Mouse (Mus musculus) bone marrow, adult 2 months (tissue): ENCODE data around the gene Tmem190. TPM values are rescaled to one million over a fixed set of nuclear protein-coding genes. Genes with fewer than 3 reads are reported as not detected.
A peak's percentile ranks its signal among the peaks of the same experiment; 100 is the strongest.

Experiments used
- H3K27ac ChIP-seq: fragments of 200-500 bp; 2 replicates; pipeline ENCODE4 v1.5.1; 2012; ENCODE audit warnings: low read depth, mild to moderate bottlenecking, control low read depth, inconsistent platforms, low read length; ENCODE audit not compliant: control insufficient read depth, poor library complexity, insufficient read depth
- H3K4me1 ChIP-seq: fragments of 200-500 bp; 2 replicates; pipeline ENCODE4 v1.6.1; 2011; ENCODE audit warnings: low read length; ENCODE audit not compliant: control insufficient read depth, insufficient read depth
- H3K4me3 ChIP-seq: fragments of 200-500 bp; replicated peaks from 2 replicates; pipeline ENCODE3; 2011; ENCODE audit warnings: mild to moderate bottlenecking, low read depth, low read length, control low read depth; ENCODE audit not compliant: control insufficient read depth
- CTCF ChIP-seq: fragments of 200-500 bp; IDR thresholded peaks from 2 replicates; pipeline ENCODE4 v1.5.1; 2011; ENCODE audit warnings: low read length, control low read depth; ENCODE audit not compliant: control insufficient read depth, insufficient read depth
- POLR2A ChIP-seq: fragments of 200-500 bp; IDR thresholded peaks from 2 replicates; pipeline ENCODE4 v1.6.1; 2011; ENCODE audit warnings: low read depth, mild to moderate bottlenecking, control low read depth, low read length, borderline replicate concordance; ENCODE audit not compliant: control insufficient read depth
- WGBS: fragments of 180-500 bp; shearing (Covaris S2); methylation state at CpG from one replicate; pipeline ENCODE4 v1.1.7; 2018; 5-methylcytosine and 5-hydroxymethylcytosine counted together
- polyA plus RNA-seq: library from polyadenylated mRNA; stranded (reverse); fragments of >200 nt; gene quantifications from 2 replicates; pipeline ENCODE4 v1.2.4, GENCODE M21; 2011; ENCODE audit warnings: low replicate concordance; ENCODE audit not compliant: missing spikeins, insufficient read depth, insufficient read length

Gene Tmem190
- polyA plus RNA-seq, 1 experiment, result not detected

- WGBS, result 63% methylated on average over 2 of the region's 2 CpGs
Measured at GRCm38 (mm10) chr7:4743354-4743753, 39.4 kb upstream of the Tmem190 start.

GRCm38 (mm10) chr7:4744886-4745285 lies 37.9 kb upstream of the Tmem190 start:
- H3K27ac ChIP-seq, result 0 out of 2 replicates have a peak overlapping the region, but pooled peaks have one; percentile 19
- 82% methylated on average over 6 of the region's 6 CpGs for WGBS
- TF ChIP-seq CTCF (no peak), POLR2A (no peak)
- no peak overlapping the region for H3K4me3 ChIP-seq
- H3K4me1 ChIP-seq, result peaks cover 11% of the 10 kb centered on the region

More at GRCm38 (mm10) chr7:4743354-4743753, 39.4 kb upstream of the Tmem190 start:
- Histone ChIP-seq H3K4me3 (no peak overlapping the region), H3K4me1 (peaks cover 5% of the 10 kb centered on the region), H3K27ac (no peak overlapping the region)
- no peak for TF ChIP-seq CTCF
- no peak for TF ChIP-seq POLR2A

- TF ChIP-seq POLR2A (no peak), CTCF (no peak)
- no peak overlapping the region for H3K4me3 ChIP-seq
- H3K27ac ChIP-seq, result peak overlapping the region; percentile 16; the same call in 1 of the 2 replicates
- WGBS, result 88% methylated on average over 22 of the region's 22 CpGs
- peaks cover 11% of the 10 kb centered on the region for H3K4me1 ChIP-seq
Measured at GRCm38 (mm10) chr7:4746326-4746980, 36.3 kb upstream of the Tmem190 start.

- Histone ChIP-seq H3K27ac (peak overlapping the region; percentile 53), H3K4me3 (no peak overlapping the region), H3K4me1 (peaks cover 11% of the 10 kb centered on the region)
- WGBS, result 65% methylated on average over 9 of the region's 9 CpGs
- TF ChIP-seq CTCF (no peak), POLR2A (no peak)
Measured at GRCm38 (mm10) chr7:4747156-4747899, 35.4 kb upstream of the Tmem190 start.

GRCm38 (mm10) chr7:4748321-4748720 lies 34.4 kb upstream of the Tmem190 start:
- H3K4me3 ChIP-seq, result no peak overlapping the region
- H3K4me1 ChIP-seq, result peaks cover 11% of the 10 kb centered on the region
- peak overlapping the region; percentile 40 for H3K27ac ChIP-seq
- no peak for TF ChIP-seq POLR2A
- no peak for TF ChIP-seq CTCF
- 57% methylated on average over 4 of the region's 4 CpGs for WGBS

- WGBS, result 49% methylated on average over 2 of the region's 2 CpGs
- TF ChIP-seq POLR2A (no peak), CTCF (no peak)
- H3K27ac ChIP-seq, result peak overlapping the region; percentile 17; the same call in 1 of the 2 replicates
- H3K4me3 ChIP-seq, result no peak overlapping the region
- peaks cover 11% of the 10 kb centered on the region for H3K4me1 ChIP-seq
Measured at GRCm38 (mm10) chr7:4749169-4749568, 33.6 kb upstream of the Tmem190 start.

- TF ChIP-seq POLR2A (no peak), CTCF (no peak)
- peak overlapping the region; percentile 58 for H3K4me3 ChIP-seq
- peaks cover 9% of the 10 kb centered on the region for H3K4me1 ChIP-seq
- H3K27ac ChIP-seq, result peak overlapping the region; percentile 35
- 2% methylated on average over 30 of the region's 30 CpGs for WGBS
Measured at GRCm38 (mm10) chr7:4751971-4752820, 30.5 kb upstream of the Tmem190 start.
